9 mouse cellular contexts compared by ENCODE assay signal in genomic region chr16:31507794-31508526, GRCm38 (mm10).
DNase-seq lines count a peak whose midpoint lies in the region; ATAC-seq and TF ChIP-seq lines count a peak whose summit lies in the region.
"Had no signal": no experiment of that assay in that cellular context is flagged by ENCODE, and none has a peak within 500 bp of the region (broad histone marks: within the 10 kb centered on the region; RNA-seq: fewer than 3 reads in every experiment).

No protein-coding gene starts in this region.

- no peaks in the 10 kb centered on the region for H3K36me3 ChIP-seq in heart, adult 2 months (ENCODE audit: control insufficient read depth, insufficient read depth, low read length)
- H3K36me3 ChIP-seq in embryonic facial prominence, embryonic 14.5 days (ENCODE audit: control insufficient read depth, insufficient read depth, low read length), result no peaks in the 10 kb centered on the region
- no peaks in the 10 kb centered on the region for H3K36me3 ChIP-seq in liver, embryonic 11.5 days (ENCODE audit: control insufficient read depth, insufficient read depth, low read length)

- TF ChIP-seq CTCF in heart, adult 2 months (IDR thresholded peaks at IDR 0.05), result no peak

- no peaks in the 10 kb centered on the region for H3K27me3 ChIP-seq in heart, adult 2 months (ENCODE audit: control insufficient read depth, insufficient read depth, low read length)
- no peaks in the 10 kb centered on the region for H3K27me3 ChIP-seq in embryonic facial prominence, embryonic 14.5 days (replicated peaks; ENCODE audit: control insufficient read depth, insufficient read depth, low read length)
- no peaks in the 10 kb centered on the region for H3K27me3 ChIP-seq in liver, embryonic 11.5 days (replicated peaks; ENCODE audit: control insufficient read depth, insufficient read depth, low read length)
- H3K27me3 ChIP-seq: Patski had no signal

- no peak overlapping the region for H3K27ac ChIP-seq in heart, adult 2 months
- H3K27ac ChIP-seq in embryonic facial prominence, embryonic 14.5 days (replicated peaks; ENCODE audit: low read depth, low read length), result peak overlapping the region; percentile 70
- H3K27ac ChIP-seq in liver, embryonic 11.5 days (ENCODE audit: low read depth, low read length), result peak overlapping the region; percentile 21; the same call in 1 of the 2 replicates

- intact Hi-C loops in heart, adult 2 months (cut with DNase I), result no loop called here
- intact Hi-C loops in heart, postnatal 36 days (cut with DNase I), result no loop called here

- TF ChIP-seq EP300 in heart, adult 2 months (IDR thresholded peaks at IDR 0.05; ENCODE audit: insufficient read depth, low read depth, low read length), result no peak

- H3K4me2 ChIP-seq in embryonic facial prominence, embryonic 14.5 days (ENCODE audit: low read depth, low read length), result peak overlapping the region; percentile 46; the same call in 1 of the 2 replicates
- H3K4me2 ChIP-seq in liver, embryonic 11.5 days, result peak overlapping the region; percentile 58

- H3K9ac ChIP-seq in heart, adult 2 months (ENCODE audit: low read depth, low read length), result no peak overlapping the region
- no peak overlapping the region for H3K9ac ChIP-seq in embryonic facial prominence, embryonic 14.5 days (ENCODE audit: low read depth, low read length)
- no peak overlapping the region for H3K9ac ChIP-seq in liver, embryonic 11.5 days (ENCODE audit: low read depth, low read length)

- H3K9me3 ChIP-seq in embryonic facial prominence, embryonic 14.5 days (ENCODE audit: control insufficient read depth, low read length), result no peaks in the 10 kb centered on the region
- H3K9me3 ChIP-seq in liver, embryonic 11.5 days (ENCODE audit: control insufficient read depth, low read length), result no peaks in the 10 kb centered on the region

- WGBS in heart, adult 2 months, result 70% methylated on average over 14 of the region's 14 CpGs
- 35% methylated on average over 14 of the region's 14 CpGs for WGBS in embryonic facial prominence, embryonic 14.5 days
- 18% methylated on average over 14 of the region's 14 CpGs for WGBS in liver, embryonic 11.5 days

- peak; percentile 13 to 26 for DNase-seq in heart, adult 2 months
- no peak for DNase-seq in heart, postnatal 36 days
- DNase-seq in ES-CJ7 (ENCODE audit: low read depth, low spot score), result peak; percentile 92
- DNase-seq in embryonic facial prominence, embryonic 14.5 days (ENCODE audit: low spot score), result peak; percentile 76
- DNase-seq in liver, embryonic 11.5 days (ENCODE audit: low spot score), result peak; percentile 74
- peak; percentile 66 for DNase-seq in retina, embryonic 14.5 days (ENCODE audit: low spot score)
- DNase-seq in cerebellum, adult 8-10 months, result no peak

- TF ChIP-seq POLR2A in heart, adult 2 months (IDR thresholded peaks at IDR 0.05; ENCODE audit: insufficient read depth, low read depth, low read length), result no peak

- no peak for ATAC-seq in embryonic facial prominence, embryonic 14.5 days (ENCODE audit: low read depth)
- ATAC-seq in liver, embryonic 11.5 days (replicated peaks; ENCODE audit: low FRiP score), result peak; percentile 79
- no peak for ATAC-seq in frontal cortex, adult (ENCODE audit: low TSS enrichment)
- ATAC-seq: Patski had no signal

- no peaks in the 10 kb centered on the region for H3K79me2 ChIP-seq in heart, adult 2 months (replicated peaks; ENCODE audit: control insufficient read depth, insufficient read depth, low read length)

- peaks cover 3% of the 10 kb centered on the region for H3K4me1 ChIP-seq in heart, adult 2 months (ENCODE audit: control insufficient read depth, insufficient read depth, low read length)
- H3K4me1 ChIP-seq in embryonic facial prominence, embryonic 14.5 days (ENCODE audit: control insufficient read depth, insufficient read depth, low read length), result peaks cover 19% of the 10 kb centered on the region
- peaks cover 23% of the 10 kb centered on the region for H3K4me1 ChIP-seq in liver, embryonic 11.5 days (replicated peaks; ENCODE audit: control insufficient read depth, insufficient read depth, low read length)

- no peak overlapping the region for H3K4me3 ChIP-seq in heart, adult 2 months
- no peak overlapping the region for H3K4me3 ChIP-seq in embryonic facial prominence, embryonic 14.5 days (ENCODE audit: low read depth, low read length)
- peak overlapping the region; percentile 5; the same call in 1 of the 2 replicates for H3K4me3 ChIP-seq in liver, embryonic 11.5 days (ENCODE audit: low read depth, low read length)

Comparison
In these comparisons a context has a peak if more than half of its experiments do, and no peak if none do; other contexts are left out.
1. DNase-seq: peak in heart, adult 2 months (2 of 2), ES-CJ7 (single experiment), embryonic facial prominence, embryonic 14.5 days (single experiment), liver, embryonic 11.5 days (single experiment) and retina, embryonic 14.5 days (single experiment); none in heart, postnatal 36 days (0 of 2) and cerebellum, adult 8-10 months (single experiment).